Mouse (Mus musculus): ENCODE measurements around the gene B230104I21Rik.

The B230104I21Rik gene

GRCm38 (mm10) chr4:154352246-154352645, 16.3 kb downstream of the B230104I21Rik start:
- DNase-seq = no peak

GRCm38 (mm10) chr4:154355408-154355807, 19.5 kb downstream of the B230104I21Rik start:
- no peak for DNase-seq

- no peak for DNase-seq
Observed at GRCm38 (mm10) chr4:154358370-154358769, 22.4 kb downstream of the B230104I21Rik start.

GRCm38 (mm10) chr4:154358816-154359215, 22.9 kb downstream of the B230104I21Rik start:
- DNase-seq = no peak

- DNase-seq = no peak
Observed at GRCm38 (mm10) chr4:154359762-154360300, 23.9 kb downstream of the B230104I21Rik start.

GRCm38 (mm10) chr4:154360441-154360840, 24.5 kb downstream of the B230104I21Rik start:
- DNase-seq = no peak

GRCm38 (mm10) chr4:154360850-154361249, 24.9 kb downstream of the B230104I21Rik start:
- DNase-seq = no peak

GRCm38 (mm10) chr4:154364752-154365151, 28.8 kb downstream of the B230104I21Rik start:
- DNase-seq = no peak

- DNase-seq = no peak
Observed at GRCm38 (mm10) chr4:154366836-154367235, 30.9 kb downstream of the B230104I21Rik start.

- DNase-seq = no peak
Observed at GRCm38 (mm10) chr4:154369089-154369488, 33.2 kb downstream of the B230104I21Rik start.

- DNase-seq = no peak
Observed at GRCm38 (mm10) chr4:154370841-154371240, 34.9 kb downstream of the B230104I21Rik start.

GRCm38 (mm10) chr4:154371542-154372247, 35.8 kb downstream of the B230104I21Rik start:
- no peak for DNase-seq

GRCm38 (mm10) chr4:154375939-154376625, 40.2 kb downstream of the B230104I21Rik start:
- no peak for DNase-seq

- DNase-seq = no peak
Observed at GRCm38 (mm10) chr4:154378876-154379275, 42.9 kb downstream of the B230104I21Rik start.

- DNase-seq = no peak
Observed at GRCm38 (mm10) chr4:154385208-154385607, 49.3 kb downstream of the B230104I21Rik start.

- no peak for DNase-seq
Observed at GRCm38 (mm10) chr4:154385918-154386317, 50.0 kb downstream of the B230104I21Rik start.

GRCm38 (mm10) chr4:154386810-154387209, 50.9 kb downstream of the B230104I21Rik start:
- DNase-seq = no peak

GRCm38 (mm10) chr4:154389641-154390040, 53.7 kb downstream of the B230104I21Rik start:
- peak in 1 of 2 experiments; percentile 14 for DNase-seq

GRCm38 (mm10) chr4:154390333-154391080, 54.6 kb downstream of the B230104I21Rik start:
- peak; percentile 19 to 29 for DNase-seq

- DNase-seq = no peak
Observed at GRCm38 (mm10) chr4:154392641-154393040, 56.7 kb downstream of the B230104I21Rik start.

- peak in 1 of 2 experiments; percentile 63 for DNase-seq
Observed at GRCm38 (mm10) chr4:154393196-154394122, 57.5 kb downstream of the B230104I21Rik start.
